10 mouse cellular contexts compared by ENCODE assay signal in the genomic region with DNA sequence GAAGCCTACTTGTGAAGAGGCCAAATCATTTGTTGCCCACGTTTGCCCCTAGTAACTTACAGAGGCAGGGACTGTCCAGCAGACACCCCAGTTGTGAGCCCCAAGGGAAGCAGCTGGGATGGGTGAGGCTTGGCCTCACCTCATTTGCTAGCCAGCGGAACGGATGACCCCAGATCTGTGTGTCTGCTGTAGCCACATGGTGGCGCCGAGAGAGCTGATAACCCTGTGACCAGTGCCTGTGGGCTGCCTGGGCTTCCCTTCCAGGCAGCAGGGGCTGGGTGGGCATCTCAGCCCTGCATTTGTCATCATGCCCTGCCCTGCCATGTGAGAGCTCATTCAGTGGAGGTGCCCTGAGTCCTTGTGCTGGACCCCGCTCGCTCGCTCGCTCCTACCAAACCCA. TPM values are rescaled to one million over a fixed set of nuclear protein-coding genes. Genes with fewer than 3 reads are reported as not detected.
DNase-seq lines count a peak whose midpoint lies in the region; ATAC-seq and TF ChIP-seq lines count a peak whose summit lies in the region.
"Had no signal": no experiment of that assay in that cellular context is flagged by ENCODE, and none has a peak within 500 bp of the region (broad histone marks: within the 10 kb centered on the region; RNA-seq: fewer than 3 reads in every experiment).

No protein-coding gene starts in this region.

- peak; percentile 36 for TF ChIP-seq CTCF in lung, embryonic 14.5 days (IDR thresholded peaks at IDR 0.05; ENCODE audit: low read depth)

- no peaks in the 10 kb centered on the region for H3K27me3 ChIP-seq in lung, embryonic 14.5 days (ENCODE audit: insufficient read depth, low read length)
- no peaks in the 10 kb centered on the region for H3K27me3 ChIP-seq in splenic B cell, adult 2 months (ENCODE audit: control insufficient read depth, insufficient read depth, low read length, poor library complexity, severe bottlenecking)

- no peak overlapping the region for H3K27ac ChIP-seq in lung, embryonic 14.5 days (ENCODE audit: low read depth)

- ATAC-seq in lung, embryonic 14.5 days (ENCODE audit: insufficient read depth): no peak

- H3K9me3 ChIP-seq in lung, embryonic 14.5 days (ENCODE audit: low read depth, low read length): no peaks in the 10 kb centered on the region

- no peak overlapping the region for H3K4me2 ChIP-seq in lung, embryonic 14.5 days

- peak; percentile 31 to 33 for DNase-seq in cerebellum, adult 18-20 months
- no peak for DNase-seq in cerebellum, adult 11-12 months
- DNase-seq in lung, embryonic 14.5 days: peak; percentile 15
- DNase-seq in lung, postnatal 10 days: no peak
- peak; percentile 25 for DNase-seq in cerebellum, adult 9-10 months
- DNase-seq in splenic B cell, adult 2 months (ENCODE audit: low read depth, low spot score): peak; percentile 29
- DNase-seq in urinary bladder, postnatal 10 days (ENCODE audit: low spot score): no peak
- DNase-seq in adrenal gland, postnatal 14 days: no peak
- DNase-seq: heart, adult 18-20 months had no signal

- WGBS in lung, embryonic 14.5 days: 53% methylated on average over 9 of the region's 9 CpGs

- H3K4me3 ChIP-seq in lung, embryonic 14.5 days (ENCODE audit: low read depth, low read length): no peak overlapping the region

- no peaks in the 10 kb centered on the region for H3K36me3 ChIP-seq in lung, embryonic 14.5 days (ENCODE audit: insufficient read depth)
- no peaks in the 10 kb centered on the region for H3K36me3 ChIP-seq in splenic B cell, adult 2 months (ENCODE audit: control insufficient read depth, insufficient read depth, low read length, poor library complexity, severe bottlenecking)

- no peaks in the 10 kb centered on the region for H3K4me1 ChIP-seq in lung, embryonic 14.5 days (ENCODE audit: insufficient read depth)

- no peak overlapping the region for H3K9ac ChIP-seq in lung, embryonic 14.5 days

RNA-seq across cellular contexts. Expression of a gene that starts 44.2 kb away (rescaled TPM):
- 8.9 and 10.6 TPM in 2 replicates for polyA plus RNA-seq in lung, embryonic 14.5 days (2014; fragmentation: Nextera tagmentation; extraction: Ambion mirVana)
- total RNA-seq in adrenal gland, postnatal 14 days (2021): 5.8 and 8.3 TPM in 2 replicates
- total RNA-seq: common myeloid progenitor, adult 5-6 weeks had no signal

Comparison
In these comparisons a context has a peak if more than half of its experiments do, and no peak if none do; other contexts are left out.
1. DNase-seq: peak in cerebellum, adult 18-20 months (2 of 2), lung, embryonic 14.5 days (single experiment), cerebellum, adult 9-10 months (single experiment) and splenic B cell, adult 2 months (single experiment); none in cerebellum, adult 11-12 months (single experiment), lung, postnatal 10 days (single experiment), urinary bladder, postnatal 10 days (single experiment) and adrenal gland, postnatal 14 days (single experiment).